Mouse (Mus musculus) megakaryocyte progenitor cell, adult 5-6 weeks (primary cell): ENCODE results near the gene Nln. TPM values are rescaled to one million over a fixed set of nuclear protein-coding genes. Genes with fewer than 3 reads are reported as not detected.
A peak's percentile ranks its signal among the peaks of the same experiment; 100 is the strongest.

Source experiments
- ATAC-seq: replicated peaks from 2 replicates; pipeline ENCODE4 v1.8.0; 2016; ENCODE audit warnings: mild to moderate bottlenecking, moderate TSS enrichment, inconsistent platforms; ENCODE audit not compliant: poor library complexity
- total RNA-seq, 2 experiments: library from RNA; stranded (forward) in 1 of 2; stranded (reverse) in 1 of 2; fragments of 157-497, 149-512 nt in 1 of 2; fragments of 200-1000 nt in 1 of 2; gene quantifications; 2 replicates each; pipeline versions ENCODE4 v1.2.3 to v1.2.4; 2015 to 2017

Gene Nln
- total RNA-seq, 2 experiments from 2014 or later, result 38.0 to 46.9 TPM

DNA sequence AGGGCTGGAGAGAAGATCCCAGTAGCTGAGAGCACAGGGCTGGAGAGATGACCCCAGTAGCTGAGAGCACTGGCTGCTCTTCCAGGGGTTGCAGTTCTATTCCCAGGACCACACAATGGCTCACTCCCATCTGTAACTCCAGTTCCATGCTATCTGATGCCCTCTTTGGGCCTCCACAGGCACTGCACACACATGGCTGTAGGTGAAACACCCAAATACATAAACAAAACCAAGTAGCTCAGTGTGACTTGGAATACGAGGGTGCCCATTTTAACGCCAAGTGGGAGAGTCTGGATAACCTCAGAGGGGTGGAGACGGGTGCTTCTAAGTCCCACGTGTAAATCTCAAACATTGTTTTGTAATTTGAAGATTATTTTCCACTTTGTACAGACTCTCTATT lies 9.0 kb downstream of the Nln start:
- ATAC-seq, result peak; percentile 68

DNA sequence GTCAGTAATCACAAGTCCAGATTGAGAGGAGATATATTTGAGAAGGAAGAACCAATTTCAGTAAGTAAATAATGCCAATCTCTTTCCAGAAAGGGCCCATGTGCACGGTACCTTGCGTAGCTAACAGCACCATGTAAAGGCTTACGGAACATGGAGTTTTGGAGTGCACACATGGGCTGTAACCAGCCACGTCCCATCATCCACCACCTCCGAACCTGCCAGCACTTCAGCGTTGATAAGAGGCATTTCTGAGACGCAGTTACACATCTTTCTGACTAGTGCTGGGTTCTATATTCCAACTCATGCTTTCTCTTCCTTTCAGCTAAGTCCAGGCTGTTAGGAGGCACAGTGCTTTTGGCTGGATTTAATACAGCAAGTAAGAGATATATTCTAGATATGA lies 12.2 kb downstream of the Nln start:
- ATAC-seq, result no peak

DNA sequence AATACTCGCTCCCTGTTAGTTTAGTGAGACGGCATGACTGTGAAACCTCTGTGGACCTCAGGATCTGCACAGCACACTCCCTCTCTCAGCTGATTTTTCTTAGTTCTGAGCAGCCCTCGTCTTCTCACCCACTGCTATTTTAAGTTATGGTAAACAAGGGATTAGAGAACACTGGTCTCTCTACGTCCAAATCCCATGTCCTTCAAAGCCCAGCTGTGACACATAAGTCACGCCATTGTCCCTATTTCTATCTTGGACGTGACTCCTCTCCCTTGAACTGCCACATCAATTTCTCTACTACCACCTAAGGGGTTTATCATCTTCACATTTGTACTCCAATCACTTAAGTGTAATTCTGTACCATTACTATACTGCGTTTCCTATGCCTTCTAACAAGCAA lies 13.5 kb downstream of the Nln start:
- ATAC-seq, result no peak

DNA sequence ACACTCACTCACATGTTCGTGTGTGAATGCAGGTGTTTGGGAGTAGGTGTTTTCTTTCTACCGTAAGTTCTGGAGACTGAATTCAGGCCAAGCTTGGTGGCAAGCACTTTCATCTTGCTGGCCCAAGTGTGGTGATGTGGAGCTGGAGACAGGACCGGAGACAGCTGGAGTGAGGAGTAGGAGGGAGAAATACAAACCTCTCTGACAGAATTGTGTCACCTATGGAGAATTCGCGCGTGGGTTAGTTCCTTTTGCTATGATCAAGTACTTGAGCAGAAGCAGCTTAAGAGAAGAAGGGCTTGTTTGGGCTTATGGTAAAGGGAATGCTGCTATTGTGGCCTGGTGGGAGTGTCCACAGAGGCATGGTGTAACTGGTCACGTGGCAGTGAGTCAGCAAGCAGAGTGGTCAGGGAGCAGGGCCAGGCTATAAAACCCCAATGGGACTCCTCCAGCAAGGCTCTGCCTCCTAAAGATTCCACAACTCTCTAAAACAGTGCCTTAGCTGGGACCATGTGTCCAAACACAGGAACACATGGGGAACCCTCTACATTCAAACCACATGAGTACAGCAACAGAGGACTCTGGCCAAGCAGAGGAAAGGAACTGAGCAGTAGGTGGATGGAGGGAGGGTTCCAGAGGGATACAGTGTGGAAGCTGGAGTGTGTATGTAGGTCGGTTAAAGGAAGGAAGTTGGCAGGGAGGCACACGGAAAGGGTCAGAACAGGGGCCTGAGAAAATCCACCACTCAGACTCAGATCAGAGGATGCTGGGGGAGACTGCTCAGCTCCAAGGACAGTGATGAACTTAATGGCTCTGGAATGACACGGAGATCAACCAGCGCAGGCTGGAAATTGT lies 14.7 kb downstream of the Nln start:
- ATAC-seq, result peak; percentile 84

DNA sequence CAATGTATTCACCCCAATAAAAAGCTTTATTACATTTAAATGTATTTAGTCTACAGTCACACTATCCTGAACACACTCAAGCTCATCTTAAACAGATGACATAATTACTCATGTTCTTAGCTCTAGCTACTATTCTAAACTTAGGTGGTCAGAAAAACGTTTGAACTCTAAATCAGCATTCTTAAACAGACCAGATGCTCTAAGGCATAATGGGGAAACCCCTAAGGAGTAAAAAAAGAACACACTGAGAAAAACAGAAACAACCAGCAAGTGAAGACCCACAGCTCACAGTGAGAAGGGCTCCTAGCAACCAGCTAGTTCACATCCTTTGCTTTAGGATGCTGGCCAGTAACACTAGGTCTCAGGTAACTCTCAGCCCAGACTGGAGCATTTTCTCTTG lies 17.7 kb downstream of the Nln start:
- ATAC-seq, result no peak

DNA sequence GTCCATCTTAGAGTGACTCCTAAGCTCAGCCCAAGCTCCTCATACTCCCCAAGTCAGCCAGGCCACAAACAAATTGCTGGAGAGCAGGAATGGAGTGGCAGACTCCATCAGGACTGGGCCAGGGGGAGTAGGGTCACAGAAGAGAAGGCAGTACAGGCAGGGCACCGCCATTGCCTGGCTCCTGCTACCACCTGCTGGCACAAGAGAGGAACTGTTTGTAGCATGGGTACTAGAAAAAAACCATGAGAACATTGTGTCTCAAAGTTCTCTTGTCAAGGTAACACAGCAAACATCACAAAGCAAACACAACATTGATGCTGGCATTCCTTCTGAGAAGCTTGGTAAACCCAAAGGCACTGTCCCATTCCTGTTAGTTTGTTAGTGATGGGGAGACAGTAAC lies 20.0 kb downstream of the Nln start:
- peak; percentile 98 for ATAC-seq

DNA sequence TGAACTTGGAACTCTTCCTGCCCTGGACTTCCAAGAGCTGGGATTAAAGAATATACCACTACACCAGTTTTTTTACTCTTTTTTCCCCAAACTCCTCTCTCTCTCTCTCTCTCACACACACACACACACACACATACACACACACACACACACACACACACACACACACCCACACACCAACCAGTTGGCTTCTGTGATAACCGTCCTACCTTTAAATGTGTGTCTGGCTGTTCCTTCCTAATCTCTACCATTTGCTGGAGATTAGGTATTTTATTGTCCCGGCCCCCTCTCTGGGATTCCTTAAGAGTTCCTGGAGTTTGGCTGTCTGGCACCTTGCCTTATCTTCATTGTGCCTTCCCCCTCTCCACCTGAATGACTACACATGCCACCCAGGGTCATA lies 24.8 kb downstream of the Nln start:
- ATAC-seq, result peak; percentile 29; the same call in 1 of the 2 replicates

DNA sequence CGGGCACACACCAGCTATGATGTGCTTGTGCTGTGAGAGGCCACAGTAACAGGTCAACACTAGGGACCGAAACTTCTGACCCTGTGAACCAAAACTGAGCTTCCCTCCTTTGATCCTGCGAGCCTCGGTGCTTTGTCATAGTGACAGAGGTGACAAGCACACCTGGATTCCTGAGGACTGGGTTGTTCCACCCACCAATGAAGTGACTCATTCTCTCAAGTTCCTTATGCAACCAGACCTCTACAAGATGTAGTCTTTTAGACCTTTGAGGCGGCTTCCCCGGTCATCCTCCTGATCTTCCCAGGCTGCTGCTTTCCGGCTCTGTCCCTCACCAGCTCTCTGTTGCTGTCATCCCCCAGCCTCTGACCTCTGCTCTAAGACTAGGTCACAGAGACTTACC lies 26.9 kb downstream of the Nln start:
- no peak; the same call in 1 of the 2 replicates for ATAC-seq

DNA sequence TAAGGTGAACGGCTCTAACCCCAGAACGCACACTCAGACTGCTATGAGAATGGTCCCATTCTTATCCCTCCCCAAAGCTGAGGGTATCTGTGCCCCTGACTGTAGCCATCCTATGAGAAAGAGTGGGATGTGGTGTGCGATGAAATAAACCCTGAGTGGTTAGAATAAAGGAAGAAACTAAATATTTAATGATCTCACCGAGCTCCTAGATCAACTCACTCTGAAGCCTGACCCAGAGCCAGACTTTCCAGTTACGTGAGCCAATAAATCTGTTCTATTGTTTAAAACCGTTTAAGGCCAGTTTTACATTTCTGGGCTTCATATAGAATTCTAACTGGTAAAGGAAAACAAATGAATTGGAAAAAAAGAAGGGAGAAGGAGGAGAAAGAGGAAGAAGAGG lies 32.4 kb downstream of the Nln start:
- ATAC-seq, result no peak

DNA sequence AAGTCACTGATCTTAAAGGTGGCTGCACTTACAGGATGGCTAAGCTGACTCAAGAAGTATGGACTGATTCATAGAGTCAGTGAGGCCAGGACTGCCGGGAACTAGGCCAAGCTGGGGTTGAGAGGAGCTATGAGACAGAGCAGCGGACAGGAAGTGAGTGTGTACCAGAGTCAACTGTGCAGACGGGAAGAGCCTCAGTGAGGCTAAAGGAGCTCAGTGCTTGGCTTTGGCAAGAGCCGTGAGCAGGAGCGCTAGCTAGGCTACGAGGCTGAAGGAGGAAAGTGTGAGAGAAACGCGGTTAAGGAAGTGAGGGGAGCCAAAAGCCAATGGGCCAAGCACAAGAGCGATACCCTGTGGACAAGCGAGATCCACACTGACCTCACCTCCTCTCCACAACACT lies 34.7 kb downstream of the Nln start:
- ATAC-seq, result peak; percentile 69

DNA sequence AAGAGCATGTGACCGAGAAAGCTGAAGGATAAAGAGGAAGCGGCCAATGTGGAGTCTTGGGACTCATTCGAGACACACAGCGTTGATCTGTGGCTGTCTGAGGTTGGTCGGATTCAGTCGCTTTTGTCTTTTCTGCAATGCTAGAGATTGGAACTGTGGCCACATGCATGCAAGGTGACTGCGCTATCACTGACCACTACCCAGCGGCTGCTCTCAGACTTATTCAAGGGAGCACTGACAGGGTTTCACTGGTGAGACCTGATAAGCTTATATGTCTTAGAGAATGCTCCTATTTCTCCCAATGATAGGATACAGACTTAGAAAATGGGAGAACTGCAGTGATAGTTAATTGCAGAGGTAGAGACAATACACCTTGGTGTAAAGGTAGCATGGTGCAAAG lies 35.2 kb downstream of the Nln start:
- ATAC-seq, result peak; percentile 61

DNA sequence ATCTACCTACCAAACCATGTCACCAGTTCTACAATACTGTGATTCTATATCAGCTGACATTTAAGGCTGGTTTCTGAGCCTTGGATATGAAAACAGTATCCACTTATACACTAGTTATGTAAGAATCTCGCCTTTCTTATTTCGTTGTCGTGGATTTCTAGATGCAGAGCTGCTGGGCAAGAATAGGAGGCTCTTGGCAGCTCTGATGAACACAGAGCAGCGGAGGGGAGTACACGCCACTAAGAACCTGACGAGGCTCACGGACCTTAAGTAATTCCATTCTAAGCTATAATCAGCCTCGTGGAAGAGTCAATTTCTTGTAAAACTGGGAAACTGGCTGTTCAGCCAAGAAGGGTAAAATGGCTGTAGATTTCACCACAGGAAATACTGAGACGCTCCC lies 37.1 kb downstream of the Nln start:
- no peak for ATAC-seq

DNA sequence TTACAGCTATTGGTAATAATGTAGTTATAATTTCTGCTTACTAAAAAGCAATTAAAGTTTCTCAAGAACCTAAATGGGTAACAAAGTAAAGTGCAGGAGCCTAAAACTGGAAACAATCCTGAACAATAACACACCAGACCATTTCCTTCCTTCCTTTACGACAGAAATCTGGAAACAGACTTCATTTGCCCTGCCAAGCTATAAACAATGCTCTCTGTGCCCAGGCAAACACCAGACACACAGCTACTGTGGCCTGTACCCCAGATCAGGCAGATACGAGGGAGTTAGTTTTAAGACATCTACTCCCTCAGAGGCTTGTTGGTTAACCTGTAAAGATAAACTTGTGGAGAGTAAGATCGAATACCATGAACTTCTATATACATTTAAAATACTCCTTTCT lies 38.7 kb downstream of the Nln start:
- no peak for ATAC-seq

DNA sequence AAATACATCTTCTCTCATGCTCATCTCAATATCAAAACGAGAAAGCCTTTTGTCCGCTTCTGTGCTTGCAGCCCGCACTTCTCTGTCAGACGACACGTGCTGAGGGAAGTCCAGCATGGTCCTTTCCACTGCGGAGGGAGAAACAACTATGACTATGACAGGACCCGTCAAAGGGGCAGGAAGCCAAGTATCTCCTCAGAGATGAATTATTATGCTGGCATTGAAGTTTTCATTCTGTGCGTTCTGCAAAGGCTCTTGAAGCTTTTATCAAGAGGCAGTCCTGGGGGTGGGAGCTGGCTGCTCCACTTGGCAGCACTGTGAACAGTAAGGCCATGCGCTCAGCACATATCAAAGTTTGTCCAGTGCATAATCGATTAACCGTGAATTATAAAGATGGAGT lies 40.2 kb downstream of the Nln start:
- no peak for ATAC-seq

DNA sequence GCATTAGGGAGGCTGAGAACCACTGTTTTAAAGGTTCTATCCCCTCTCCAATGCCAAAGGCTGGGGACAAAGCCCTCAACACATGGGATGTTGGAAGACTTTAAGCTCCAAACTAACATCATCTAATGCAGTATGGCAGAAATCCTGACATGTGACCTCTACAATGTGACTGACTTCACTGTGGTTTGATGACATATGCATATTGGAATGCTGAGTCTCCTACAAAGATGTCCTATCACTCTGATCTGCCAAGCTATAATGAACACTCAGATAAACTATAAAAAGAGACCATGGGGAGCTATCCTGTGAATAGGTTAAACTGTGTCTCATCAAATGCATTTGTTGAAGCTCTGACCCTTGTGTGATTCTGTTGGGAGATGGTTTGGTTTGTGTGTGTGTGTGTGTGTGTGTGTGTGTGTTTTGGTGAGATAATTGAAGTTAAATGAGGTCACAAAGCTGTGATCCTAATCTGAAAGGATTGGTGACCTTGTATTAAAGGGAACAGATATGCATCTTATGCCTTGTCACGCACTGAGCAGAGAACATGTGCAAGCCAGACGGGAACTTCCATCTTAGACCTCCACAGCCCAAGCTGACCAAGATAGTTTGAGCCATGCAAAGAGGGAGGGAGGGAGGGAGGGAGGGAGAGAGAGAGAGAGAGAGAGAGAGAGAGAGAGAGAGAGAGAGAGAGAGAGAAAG lies 43.6 kb downstream of the Nln start:
- no peak for ATAC-seq

DNA sequence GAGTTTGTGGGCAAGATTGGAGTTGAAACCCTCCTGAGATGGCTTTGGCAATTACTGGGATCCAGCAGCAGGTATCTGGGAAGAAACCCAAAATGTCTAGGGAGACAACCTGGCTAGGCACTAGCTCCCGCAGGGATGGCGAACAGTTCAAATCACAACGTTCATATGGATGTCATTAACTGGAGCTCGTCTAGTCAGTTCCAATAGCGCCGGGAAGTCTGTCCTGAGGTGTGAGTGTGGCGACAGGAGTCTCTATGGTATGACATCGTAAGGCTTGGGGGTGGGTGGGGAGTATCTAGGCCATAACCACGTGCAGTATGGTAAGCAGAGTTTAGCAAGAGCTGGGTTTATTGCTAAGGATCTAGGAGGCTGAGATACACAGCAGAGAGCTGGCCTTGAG lies 46.4 kb downstream of the Nln start:
- ATAC-seq, result no peak

DNA sequence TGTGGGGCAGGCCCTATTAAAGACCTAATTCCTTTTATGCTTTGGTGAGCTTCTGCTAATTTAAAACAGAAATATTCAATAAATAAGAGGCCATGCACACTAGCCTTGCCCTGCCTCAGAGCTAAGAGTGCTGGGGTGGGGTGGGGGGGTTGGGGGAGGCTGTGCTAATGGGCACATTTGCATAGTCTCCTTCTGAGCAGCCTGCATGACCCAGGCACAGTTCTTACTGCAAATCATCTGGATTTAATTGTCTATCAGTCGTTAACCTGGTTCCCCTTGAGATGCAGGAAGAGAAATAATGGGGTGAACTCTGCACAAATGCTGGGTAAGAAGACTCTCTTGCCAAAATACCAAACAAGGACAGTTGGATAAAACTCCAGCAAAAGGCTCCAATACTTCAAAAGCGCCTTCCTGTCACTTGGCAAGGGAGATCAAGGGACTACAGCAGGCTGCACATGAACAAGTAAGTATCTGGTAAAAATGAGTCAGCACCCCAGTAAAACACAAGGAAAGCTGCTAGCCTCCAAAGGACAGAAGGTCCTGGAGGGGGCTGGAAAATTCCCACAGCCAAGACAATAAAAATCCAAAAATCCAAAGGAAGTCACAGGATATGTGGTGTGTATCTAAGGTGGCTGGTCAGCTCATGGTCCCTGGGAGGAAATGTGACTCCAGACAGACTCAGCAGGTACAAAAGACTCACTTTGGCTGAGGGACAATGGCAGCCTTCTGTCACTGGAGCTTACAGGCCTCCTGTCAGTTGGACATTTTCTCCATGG lies 47.3 kb downstream of the Nln start:
- ATAC-seq, result no peak

DNA sequence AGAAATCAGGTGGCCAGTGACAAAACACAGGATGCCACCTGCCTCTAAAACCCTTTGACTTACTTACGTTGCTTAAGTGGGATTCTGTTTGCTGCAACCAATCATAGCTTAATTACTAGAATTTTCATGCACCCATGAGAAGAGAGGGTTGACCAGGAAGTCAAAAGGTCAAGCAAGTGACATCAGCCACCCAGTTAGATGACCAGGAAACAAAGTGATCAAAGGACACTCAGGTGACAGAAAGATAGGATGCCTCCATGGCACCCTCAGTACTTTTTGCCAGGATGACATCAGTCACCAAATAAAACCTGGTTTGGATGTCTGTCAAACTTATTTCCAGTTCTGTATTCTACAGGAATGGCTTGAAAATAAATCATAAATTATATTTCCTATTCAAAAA lies 49.2 kb downstream of the Nln start:
- ATAC-seq, result no peak

DNA sequence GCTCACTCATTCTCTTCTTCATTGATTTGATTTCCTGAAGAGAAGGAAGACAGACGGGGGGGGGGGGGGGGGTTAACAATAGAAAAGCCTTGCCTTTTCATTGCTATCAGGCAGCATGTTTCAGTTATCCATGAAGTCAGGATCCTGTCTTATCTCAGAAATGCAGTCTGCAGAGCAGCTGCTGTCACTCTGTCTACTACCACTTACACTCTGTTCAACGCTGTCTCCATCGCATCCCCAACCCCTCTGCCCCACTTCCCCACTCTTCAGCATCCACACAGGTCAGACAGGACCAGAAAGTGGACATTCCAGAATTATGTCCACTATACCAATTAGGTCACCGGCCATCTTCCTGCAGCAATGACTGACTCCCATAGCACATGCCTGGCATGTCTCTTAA lies 49.9 kb downstream of the Nln start:
- ATAC-seq, result peak; percentile 72

DNA sequence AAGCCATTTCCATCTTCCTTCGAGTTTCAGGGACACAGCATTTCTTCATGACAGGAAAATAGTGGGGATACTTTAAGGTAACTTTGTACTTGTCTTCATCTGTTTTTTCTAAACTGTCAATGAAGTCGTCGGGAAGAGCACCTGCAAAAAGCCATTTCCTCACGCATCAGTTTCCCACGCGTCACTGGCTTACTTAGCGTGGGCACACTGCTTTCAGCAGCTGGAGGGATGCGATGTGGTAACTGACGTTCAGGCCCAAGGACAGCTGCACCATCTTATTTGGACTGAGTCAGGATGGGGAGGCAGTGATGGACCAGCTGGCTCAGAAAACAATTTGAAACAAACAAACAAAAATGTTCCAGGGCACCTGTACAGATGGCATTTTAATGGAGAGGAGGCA lies 50.7 kb downstream of the Nln start:
- ATAC-seq, result no peak

DNA sequence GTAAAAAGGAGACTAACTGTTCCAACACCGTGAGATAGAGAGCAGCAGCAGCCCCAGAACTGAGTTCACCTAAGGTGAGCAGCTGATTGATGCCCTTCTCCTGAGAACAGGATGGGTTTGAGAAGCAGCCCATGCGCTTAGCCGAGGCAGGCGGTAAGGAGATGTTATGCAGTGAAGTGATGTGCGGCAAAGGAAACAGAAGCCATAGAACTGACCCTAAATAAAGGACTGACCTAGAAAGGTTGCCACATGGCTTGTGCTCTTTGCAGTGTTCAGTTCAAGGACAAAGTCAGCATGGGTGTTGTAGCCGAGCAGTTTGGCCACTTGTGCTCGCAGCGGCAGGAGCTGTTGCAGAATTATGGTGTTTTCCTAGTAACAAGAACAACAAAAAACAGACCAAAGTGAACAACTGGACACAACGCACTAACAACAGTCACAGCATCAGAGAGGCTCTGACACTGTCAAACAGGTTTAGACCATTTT lies 57.1 kb downstream of the Nln start:
- no peak for ATAC-seq

DNA sequence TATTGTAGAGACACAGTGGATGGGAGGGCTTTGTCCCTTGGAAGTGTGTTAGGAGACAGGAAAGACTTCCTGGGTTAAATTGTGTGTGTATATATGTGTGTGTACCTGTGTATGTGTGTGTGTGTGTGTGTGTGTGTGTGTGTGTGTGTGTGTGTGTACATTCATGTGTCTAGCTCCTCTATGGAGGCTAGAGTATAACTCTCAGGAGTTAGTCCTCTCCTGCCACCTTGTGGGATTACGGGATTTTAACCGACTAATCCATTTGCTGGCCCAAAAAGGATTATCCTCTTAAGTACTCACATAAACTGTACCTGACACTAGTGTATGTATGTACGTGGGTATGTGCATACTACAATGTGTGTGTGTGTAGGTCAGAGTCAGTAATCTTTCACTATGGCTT lies 60.6 kb downstream of the Nln start:
- ATAC-seq, result 0 out of 2 replicates have a peak, but pooled peaks have one; percentile 9
